Mouse (Mus musculus) sigmoid colon, adult 10 weeks (tissue): ENCODE data around the gene Tm4sf20. TPM values are rescaled to one million over a fixed set of nuclear protein-coding genes. Genes with fewer than 3 reads are reported as not detected.

Experiments used
- polyA plus RNA-seq: library from polyadenylated mRNA; stranded (reverse); fragments of 350-450 nt; fragmentation: Illumina TruSeq; extraction: RNeasy Lipid Tissue Mini Kit (QIAGEN cat#74804); gene quantifications from one replicate; pipeline ENCODE4 v1.2.3, GENCODE M21; 2014; ENCODE audit warnings: low read depth, low replicate concordance

The Tm4sf20 gene
- polyA plus RNA-seq: 970 TPM

DNA sequence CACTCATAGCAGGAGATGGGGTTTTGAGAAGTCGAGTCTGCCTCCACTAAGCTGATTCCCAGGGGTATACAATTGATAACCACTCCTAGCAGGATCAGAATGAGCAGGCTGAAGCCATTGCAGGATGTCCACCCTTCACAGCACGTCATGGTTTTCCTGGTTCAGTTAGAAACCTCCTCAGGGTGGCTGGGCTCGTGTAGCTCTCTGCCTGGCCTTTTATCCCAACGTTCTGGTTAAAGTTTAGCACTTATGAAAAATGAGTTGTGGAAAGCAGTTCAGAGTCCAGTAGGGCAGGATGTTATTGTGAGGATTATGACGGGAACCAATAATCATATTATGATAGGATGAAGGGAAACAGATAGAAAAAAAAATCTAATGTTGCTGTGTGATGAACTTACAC, at the start of gene Tm4sf20:
Tm4sf20 (minus strand) TSS at position 193 of the 400 bp plus-strand sequence.

DNA sequence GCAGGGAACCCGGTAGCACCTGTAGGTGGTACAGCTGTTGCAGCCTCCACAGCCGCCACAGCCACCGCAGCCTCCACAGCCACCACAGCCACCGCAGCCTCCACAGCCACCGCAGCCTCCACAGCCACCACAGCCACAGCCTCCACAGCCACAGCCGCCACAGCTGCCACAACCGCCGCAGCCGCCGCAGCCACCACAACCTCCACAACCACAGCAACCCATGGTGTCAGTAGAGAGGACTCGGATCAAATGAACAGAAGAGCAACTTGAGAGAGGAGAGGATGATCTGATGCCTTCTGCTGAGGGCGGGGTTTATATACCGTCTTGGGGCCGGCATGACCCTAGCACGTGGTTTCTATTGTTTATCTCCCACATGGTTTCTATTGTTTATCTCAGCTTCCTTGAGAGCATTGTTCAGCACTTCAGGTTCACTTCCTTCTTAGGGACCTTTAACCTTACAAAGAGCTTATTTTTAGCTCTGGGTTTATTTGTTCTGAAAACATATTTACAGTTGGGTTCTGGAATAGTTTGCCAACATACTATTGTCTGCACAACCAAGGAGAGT, 2.8 kb upstream of the Tm4sf20 start, which contains the start of gene Gm47791:
Gm47791 (minus strand) TSS at position 222 of the 565 bp plus-strand sequence.

DNA sequence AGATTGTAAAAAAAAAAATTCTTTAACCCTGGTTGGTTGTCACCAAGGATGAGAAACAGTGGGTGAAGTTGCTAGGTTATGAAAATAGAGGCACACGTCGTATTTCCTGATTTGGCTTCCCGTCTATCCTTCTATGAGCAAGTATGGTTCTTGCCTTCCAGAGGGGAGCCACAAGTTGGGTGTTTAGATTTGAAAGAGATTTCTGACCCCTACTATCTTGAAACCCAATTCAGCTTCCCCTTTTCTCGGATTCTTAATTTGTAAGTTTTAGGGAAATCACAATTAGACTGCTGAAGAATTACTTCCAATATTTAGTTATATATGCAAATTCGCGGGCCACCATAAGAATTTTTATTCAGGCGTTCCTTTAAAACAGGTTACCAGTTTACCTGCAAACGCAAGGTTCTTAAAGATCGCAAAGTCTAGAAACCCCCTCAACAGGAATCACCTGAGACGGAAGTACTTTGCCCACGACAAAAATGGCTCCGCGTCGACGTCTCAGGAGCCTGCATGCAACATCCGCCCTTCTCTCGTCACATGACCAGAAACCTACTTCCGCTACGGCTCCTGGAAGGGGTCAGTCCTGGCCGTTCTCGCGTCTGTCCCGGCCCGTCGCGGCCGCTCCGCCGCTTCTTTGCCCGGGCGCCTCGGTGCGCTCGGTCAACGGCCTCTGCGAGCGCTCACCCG, 43.8 kb downstream of the Tm4sf20 start, which contains the start of gene Mff:
Mff (plus strand) TSS at position 552 of the 687 bp plus-strand sequence.

Other genes with a start within 250 kb of the Tm4sf20 start
- 0.35 TPM for gene Col4a4, start 181.6 kb downstream of the Tm4sf20 start, polyA plus RNA-seq
- gene Col4a3, start 181.5 kb downstream of the Tm4sf20 start, polyA plus RNA-seq: 0.38 TPM
- gene Mff, start 43.6 kb downstream of the Tm4sf20 start, polyA plus RNA-seq: 280 TPM
- not detected for gene Gm47791, start 2.8 kb upstream of the Tm4sf20 start, polyA plus RNA-seq
- 69.1 TPM for gene Agfg1, start 71.0 kb upstream of the Tm4sf20 start, polyA plus RNA-seq
- 1.9 TPM for gene A030005L19Rik, start 144.9 kb upstream of the Tm4sf20 start, polyA plus RNA-seq
- not detected for gene A030014E15Rik, start 156.5 kb upstream of the Tm4sf20 start, polyA plus RNA-seq
- not detected for gene Gm6217, start 162.9 kb upstream of the Tm4sf20 start, polyA plus RNA-seq
- not detected for gene A030003K21Rik, start 174.9 kb upstream of the Tm4sf20 start, polyA plus RNA-seq
- gene Gm7544, start 187.6 kb upstream of the Tm4sf20 start, polyA plus RNA-seq: not detected
- gene Gm47955, start 191.8 kb upstream of the Tm4sf20 start, polyA plus RNA-seq: not detected
- not detected for gene Gm47959, start 232.1 kb upstream of the Tm4sf20 start, polyA plus RNA-seq